Mouse (Mus musculus) G1E (cell line): Measurements from ENCODE around the gene Pes1.

Source experiments
- CTCF ChIP-seq: IDR thresholded peaks from 2 replicates; pipeline ENCODE4 v1.5.1; 2012; ENCODE audit warnings: low read depth, low read length, inconsistent platforms, mixed read lengths
- GATA1 ChIP-seq: IDR thresholded peaks from 2 replicates; pipeline ENCODE4 v1.6.1; 2012; ENCODE audit warnings: borderline replicate concordance, low read length, inconsistent platforms, mixed read lengths
- GATA2 ChIP-seq: IDR thresholded peaks from 2 replicates; pipeline ENCODE4 v1.6.1; 2012; ENCODE audit warnings: low read depth, low read length, inconsistent platforms, borderline replicate concordance
- POLR2AphosphoS5 ChIP-seq: IDR thresholded peaks from 2 replicates; pipeline ENCODE4 v1.6.1; 2012; ENCODE audit warnings: low read depth, low read length, inconsistent platforms; ENCODE audit not compliant: insufficient replicate concordance
- TAL1 ChIP-seq: conservative IDR thresholded peaks from 2 replicates; pipeline ENCODE4 v1.6.1; 2012; ENCODE audit warnings: low read depth, low read length, inconsistent platforms, mixed read lengths

DNA sequence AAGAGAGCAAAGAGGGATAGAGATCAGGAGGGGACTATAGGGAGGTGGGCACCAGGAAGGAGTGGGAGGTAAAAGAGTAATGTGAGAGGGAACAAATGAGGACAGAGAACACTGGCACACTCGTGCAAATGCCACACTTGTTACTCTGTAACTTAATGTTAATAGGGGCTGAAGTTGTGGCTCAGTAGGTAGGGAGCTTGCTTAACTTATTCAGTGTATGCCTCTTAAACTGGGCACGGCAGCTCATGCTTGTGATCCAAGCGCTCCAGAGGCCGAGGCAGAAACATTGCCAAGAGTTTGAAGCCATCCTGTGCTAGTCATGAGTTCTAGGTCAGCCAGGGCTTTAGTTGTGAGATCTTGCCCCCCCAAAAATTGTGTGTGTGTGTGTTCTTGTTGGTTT, 28.6 kb upstream of the Pes1 start:
- TF ChIP-seq CTCF = no peak
- no peak for TF ChIP-seq TAL1
- no peak for TF ChIP-seq GATA1
- TF ChIP-seq POLR2AphosphoS5 = no peak
- TF ChIP-seq GATA2 = no peak
